Mouse (Mus musculus) CH12F3 (cell line): ENCODE measurements around the gene Zfp518a.

Experiments used
- in situ Hi-C: fragments of 300-500 bp; cut with MboI; formaldehyde crosslinking; loops from 2 replicates; pipeline ENCODE4 v1.14.3; 2020; ENCODE audit warnings: low sequenced_read_pairs

The Zfp518a gene

DNA sequence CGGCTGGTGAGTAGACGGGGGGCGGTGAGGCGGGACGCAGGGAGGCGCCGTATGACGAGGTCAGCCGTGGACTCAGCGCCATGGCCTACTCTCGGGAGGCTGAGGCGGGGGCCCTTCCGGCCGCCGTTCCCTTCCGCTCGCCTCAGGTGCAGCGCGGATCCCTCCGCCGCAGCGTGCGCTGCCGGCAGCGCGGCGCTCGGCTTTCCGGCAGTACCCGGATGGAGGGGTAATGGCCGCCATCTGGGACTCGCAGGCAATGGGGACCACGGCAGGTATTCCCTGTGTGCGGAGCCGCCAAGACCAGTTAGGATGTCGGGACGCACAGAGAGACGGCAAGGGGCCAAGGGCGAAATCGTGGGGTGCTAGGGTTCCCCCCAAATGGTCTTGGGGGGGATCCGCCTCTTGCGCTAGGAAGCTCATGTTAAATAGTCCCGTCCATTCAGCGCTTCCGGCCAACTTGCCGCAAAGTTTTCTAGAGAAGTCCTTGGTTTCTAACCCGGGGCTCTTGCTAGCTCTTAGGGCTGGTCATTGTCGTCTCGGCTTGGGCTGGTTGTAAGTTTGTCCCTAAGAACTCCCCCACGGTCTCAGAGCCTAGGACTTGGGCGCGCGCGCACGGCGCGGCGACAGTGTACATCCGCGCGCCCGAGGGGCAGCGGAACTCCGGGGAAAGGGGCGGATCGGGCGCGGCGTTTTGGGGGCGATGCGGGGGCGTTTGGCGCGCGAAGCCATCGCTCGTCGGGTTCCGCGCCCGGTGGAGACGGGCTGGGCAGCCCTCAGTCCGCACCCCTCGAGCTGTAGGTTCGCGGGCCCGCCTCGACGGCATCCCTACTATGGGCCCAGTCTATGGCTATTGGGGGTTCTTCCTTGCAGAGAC, at the start of gene Zfp518a:
Gene Zfp518a, plus strand, starts transcription at position 187 of the 874 bp plus-strand sequence.
- in situ Hi-C loops: no loop called here

DNA sequence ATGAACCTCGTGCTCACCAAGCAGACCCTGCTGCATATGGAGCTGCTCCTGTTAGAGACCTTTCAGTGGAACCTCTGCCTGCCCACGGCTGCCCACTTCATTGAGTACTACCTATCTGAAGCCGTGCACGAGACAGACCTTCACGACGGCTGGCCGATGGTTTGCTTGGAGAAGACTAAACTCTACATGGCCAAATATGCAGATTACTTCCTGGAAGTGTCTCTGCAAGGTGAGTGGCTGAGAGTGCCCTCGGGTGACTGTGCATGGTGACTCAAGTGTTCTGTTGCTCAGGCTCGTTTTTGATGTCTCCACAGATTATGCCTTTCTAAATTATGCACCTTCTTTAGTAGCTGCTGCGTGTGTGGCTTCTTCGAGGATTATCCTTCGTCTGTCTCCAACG, 49.8 kb upstream of the Zfp518a start:
- in situ Hi-C loops: no loop called here

DNA sequence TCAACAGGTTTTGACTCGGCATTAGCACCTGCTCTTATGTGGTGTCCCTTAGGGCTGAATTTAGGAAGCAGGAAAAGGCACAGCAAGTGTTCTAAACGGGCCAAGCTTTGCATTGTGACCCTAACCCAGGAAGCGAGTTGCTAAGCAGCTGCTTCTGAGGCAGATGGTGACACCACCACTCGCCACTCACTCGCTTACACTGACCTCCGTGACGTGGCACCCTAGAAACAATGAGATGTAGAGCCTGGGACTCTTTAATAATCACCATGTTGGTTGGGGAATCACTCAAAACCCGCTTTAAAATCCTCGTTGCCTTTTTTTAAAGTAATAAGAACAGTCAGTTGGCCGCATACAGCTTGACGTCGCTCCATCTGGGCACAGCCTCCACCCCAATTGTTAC, 45.1 kb upstream of the Zfp518a start:
- in situ Hi-C loops: no loop called here

DNA sequence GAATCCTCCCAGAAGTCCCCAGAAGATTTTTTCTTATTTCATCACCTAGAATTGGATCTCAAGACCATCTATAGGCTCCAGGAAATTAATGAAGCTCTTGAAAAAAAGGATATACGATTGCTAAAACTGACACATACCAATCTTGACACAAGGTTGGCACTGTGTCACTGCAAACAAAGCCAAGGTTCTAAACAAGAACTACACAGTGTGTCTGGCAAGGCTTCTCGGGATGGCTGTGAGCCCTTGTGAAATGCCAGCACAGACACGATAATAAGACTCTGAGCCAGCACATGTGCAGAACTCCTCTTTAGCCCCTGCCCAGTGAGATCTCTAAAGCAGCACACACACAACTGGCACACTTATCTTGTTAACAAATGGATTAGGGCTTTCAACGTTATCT, 35.0 kb upstream of the Zfp518a start:
- in situ Hi-C loops: no loop called here

DNA sequence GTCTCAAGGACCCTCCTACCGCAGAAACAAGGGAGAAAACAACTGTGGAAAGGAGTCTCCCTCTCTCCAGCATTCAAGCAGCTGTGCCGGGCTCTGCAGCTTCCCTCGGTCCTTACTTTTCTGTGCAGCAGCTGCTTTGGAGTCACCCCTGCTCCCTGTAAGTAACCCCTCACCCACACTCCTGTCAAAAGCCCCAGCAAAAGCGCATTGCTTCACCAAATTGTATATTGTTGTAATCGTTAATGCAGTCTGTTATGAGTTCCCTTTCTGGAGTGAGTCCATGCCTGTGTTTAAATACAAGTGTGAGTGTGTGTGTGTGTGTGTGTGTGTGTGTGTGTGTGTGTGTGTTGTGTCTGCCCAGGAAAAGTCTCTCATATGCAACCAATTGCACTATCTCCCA, 26.2 kb upstream of the Zfp518a start:
- in situ Hi-C loops: no loop called here

DNA sequence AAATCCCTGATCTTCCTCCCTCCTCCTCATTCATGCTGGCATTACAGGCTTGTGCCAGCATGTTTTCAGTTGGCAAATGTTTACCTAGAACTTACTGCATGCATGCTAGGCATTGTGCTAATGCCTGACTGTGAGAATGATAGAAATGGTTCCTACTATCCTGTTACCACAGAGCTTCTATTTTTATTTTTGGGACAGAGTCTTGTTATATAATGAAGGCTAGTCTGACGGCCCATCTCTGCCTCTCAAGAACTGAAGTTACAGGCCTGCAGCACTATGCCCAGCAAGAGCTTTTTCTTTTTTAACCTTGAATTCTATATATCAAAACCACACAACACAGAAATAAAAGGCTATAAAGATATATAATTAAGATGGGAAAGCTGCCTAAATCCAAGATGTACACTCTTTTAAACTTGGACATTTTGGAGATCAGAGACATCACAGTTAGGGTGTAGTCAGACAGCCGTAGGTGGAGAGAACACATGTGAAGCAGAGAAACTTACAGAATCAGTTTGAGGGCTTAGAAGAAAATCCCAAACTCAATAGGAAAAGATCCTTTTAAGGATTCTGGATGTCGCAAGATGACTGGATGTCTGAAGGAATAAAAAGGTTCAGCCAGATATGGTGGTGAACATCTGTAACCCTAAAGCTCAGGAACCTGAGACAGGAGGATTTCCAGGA, 24.9 kb upstream of the Zfp518a start:
- in situ Hi-C loops: no loop called here

DNA sequence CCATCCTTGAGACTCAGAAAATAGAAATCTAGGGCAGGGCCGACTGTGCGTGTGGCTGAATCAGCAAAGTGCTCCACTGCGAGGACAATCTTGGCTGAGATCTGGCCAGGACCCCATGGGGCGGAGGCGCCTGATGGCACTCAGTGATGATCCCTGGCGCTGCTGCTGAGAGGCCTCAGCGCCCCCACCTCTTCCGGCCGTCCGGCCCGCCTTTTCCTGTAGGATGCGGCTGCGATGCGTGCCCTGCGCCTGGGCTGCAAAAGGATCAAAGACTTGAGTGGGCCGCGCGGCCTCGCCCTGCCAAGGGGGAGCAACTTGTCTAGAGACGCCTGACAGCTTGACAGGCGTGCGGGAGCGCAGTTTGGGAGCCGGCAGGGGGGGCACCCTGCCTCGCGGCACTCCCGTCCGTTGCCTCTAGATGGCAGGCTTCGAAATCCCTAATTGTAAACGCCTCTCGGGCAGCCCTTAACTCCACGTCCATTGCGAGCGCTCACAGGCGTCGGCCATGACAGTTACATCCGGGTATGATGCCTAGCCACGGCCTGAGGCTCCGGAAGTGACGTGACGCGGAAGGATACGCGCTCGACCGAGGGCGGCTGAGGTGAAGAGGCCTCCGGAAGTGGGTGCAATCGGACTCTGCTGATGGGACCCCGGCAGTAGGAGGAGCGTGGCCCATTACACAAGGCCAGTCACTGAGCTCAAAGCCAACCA, 21.4 kb upstream of the Zfp518a start:
- in situ Hi-C loops: no loop called here

DNA sequence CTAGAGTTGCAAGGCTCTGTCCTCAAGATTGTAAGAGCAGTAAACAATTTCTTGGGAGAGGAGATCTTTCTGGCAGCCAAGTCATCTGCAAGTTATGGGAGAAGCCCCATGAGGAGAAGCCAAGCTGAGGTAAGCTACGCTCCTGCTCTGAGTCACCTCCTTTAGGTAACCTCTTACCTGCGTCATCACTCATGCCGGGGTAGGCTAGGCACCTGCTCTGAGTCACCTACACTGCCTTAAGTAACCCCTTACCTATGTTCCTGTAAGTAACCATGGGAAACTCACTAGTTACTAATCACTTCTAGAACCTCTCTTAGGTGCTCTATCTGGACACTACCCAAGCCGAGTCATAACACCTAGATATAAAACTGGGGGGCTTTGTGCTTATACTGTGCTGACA, 12.8 kb upstream of the Zfp518a start:
- in situ Hi-C loops: no loop called here

DNA sequence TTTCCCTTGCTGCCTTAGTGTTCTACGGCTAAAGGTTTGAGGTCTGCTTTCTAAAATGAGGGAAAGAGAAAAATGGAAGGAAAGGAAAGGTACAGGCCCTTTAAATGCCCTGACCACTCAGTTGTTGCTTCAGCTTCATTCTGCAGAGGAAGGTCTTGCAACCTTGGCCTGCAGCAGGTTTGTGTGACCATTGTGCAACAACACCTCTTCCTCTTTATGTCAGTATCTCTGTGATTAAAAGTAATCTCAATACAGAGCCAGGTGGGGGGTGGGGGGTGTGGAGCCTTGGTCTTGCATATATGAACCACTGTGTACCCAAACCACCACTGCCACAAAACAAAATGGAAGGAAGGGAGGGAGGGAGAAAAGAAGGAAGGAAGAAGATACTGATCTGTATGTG, 5.6 kb upstream of the Zfp518a start:
- in situ Hi-C loops: no loop called here

DNA sequence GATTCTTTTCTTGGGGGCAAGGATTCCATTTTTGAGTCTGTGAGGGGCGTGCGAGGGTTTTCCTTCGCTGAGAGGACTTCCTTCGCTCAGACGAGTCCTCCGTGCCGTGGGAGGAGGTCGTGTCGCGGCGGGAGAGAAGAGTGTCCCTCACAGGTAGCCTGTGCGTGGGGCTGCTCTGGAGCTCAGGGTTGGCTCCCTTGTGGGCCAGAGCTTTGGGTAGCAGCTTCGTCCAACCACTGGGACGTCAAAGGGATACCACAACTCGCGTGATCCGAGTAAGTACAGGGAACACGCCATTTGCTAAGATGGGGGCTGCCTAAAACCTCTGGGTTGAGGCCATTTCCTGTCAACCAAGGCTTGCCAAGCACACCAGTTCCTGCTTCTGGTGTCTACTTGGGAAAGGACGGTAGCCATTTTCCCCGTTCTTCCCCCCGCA, 416 bp upstream of the Zfp518a start:
- in situ Hi-C loops: no loop called here

DNA sequence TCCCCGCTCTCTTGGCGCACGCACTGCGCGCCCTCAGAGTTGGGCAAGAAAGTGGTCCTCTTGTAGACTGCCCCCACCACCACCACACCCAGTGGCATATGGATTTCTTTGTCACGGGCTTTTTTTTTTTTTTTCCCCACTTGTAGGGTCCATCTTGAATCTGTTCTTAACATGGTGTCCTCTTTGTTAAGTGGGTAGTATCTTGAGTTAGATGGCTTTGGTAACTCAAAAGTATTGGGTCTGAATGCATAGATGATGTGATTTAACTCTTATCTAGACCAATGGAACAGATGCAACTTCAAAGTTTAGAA, 843 bp downstream of the Zfp518a start:
- in situ Hi-C loops: no loop called here

DNA sequence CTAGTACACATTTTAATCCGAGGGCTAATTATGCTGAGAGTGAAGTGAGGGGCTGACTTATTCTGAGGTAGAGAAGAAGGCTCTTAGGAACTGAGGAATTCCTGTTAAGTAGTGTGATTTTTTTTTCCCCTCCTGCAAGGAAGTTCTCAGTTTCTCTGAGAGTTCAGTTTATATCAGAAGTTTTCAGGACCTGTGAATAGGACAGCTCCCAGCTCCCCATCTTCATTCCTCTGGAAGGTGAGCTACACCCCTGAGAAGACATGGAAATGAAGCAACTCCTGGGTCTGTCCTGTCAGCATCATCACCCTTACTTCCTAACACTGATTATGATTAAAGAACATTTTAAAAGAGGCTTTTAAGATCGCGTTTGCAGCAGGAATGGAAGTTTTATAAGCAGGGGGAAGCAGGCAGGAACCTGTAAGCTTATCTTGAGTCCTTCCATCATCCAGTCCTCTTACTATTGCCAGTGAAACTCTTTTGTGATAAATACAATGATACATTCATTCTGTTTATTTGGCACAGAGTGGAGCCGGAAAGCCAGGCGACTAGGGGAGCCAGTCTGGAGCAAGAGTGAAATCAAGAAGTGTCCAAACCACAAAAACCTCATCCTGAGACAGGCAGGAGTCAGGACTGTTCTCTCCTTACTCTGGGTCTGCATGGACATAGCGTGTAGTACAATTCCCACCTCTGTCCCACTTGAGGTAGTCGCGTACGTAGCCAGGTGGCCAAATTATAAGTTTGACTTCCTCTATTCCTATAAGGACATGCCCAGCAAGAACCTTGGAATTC, 37.3 kb downstream of the Zfp518a start:
- in situ Hi-C loops: no loop called here

DNA sequence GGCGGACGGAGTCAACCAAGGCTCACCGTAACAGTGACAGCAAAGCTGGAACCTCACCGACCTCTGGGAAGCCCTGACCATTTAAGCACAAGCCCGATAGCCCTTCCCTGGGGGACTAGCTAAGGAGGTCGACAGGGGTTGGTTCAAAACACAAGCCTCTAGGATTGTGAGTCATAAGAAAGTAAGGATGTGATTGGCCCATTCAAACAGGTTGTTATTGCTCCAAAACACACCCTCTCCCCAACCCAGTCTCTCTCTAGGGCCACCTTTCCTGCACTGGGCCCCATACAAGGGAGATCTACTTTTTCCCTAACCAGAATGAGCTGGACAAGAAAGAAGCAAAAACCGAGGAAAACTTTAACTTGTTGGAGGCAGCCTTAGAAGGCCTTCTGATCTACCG, 40.9 kb downstream of the Zfp518a start:
- in situ Hi-C loops: no loop called here

DNA sequence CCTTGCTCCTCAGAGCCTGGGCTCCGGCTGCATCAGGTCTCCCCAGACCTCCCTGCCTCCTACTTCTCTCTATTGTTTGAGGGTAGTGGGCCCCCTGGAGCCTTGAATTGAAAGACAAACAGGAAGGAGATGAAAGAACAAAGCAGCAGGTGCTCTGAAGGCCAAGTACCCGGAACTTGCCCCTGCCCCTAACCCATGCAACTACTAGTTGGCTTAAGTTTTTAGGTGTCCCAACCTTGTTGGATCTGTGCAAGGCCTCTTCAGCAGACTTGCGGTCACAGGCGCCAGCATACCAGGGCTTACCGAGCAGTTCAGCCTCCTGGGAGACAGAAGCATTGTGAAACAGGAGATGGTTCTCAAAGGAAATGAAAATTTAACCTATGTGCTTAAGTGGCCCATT, 41.5 kb downstream of the Zfp518a start:
- in situ Hi-C loops: no loop called here

DNA sequence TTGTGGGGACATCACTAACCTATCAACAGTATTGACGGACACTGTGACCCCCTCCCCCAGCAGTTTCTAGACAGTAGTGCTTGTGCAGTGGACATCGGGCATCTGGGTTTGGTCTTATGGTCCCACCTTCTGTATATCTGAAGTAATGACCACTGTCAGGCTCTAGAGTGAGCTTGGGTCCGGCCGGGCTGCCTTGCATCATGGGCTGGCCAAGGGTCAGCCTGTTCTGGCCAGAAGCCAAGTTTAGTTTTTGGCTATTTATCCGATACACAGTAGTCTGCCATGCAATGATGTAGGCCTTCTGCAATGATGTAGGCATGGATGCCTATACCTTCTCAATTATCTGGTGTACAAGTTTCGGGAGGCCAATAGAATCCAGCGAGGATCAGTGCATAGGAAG, 49.0 kb downstream of the Zfp518a start:
- in situ Hi-C loops: no loop called here

DNA sequence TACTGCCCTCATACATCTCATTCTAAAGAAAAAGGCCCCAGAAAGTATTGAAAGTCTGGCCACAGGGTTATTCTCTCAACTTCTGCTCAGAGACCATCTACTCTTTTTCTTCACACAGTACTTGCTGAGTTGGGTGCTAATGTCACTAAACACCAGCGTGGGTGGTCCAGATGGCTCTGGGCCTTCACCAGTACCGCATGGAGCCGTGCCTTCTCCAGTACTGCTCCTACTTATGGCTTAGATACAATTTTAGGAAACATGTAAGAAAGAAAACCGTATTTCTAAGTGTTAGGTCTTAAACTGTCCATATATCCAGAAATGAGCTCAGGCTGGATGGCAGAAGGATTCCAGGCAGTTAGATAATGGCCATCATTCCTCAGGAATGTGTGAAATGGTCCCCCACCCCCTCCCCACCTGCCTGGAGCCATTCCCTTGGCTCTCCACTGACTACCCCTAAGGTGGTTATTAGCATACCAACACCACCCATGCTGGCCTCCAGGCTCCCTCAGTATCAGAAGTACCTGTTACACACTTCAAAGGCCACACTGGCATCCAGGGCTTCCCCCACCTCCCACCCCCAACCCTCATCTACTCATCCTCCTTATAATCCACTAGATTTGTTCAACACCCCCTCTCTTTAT, 52.6 kb downstream of the Zfp518a start:
- in situ Hi-C loops: no loop called here

DNA sequence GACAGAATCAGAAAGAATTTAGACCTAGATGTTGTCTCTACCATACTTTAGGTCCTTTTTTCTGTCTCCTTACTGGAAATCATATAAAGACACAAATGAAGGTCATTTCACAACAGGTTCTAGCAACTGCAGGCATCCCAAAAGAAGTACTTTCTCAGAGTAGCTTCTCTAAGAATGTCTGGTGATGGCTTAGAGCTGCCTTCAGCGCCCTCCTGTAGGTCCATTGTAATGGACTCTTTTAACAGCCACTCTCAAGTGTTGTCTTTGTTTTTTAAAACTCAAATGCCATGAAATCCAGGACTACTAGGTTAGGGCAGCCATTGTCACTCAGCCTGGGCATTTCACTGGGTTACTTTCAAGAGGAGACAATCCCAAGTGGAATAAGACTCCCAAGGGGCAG, 64.5 kb downstream of the Zfp518a start:
- in situ Hi-C loops: no loop called here

DNA sequence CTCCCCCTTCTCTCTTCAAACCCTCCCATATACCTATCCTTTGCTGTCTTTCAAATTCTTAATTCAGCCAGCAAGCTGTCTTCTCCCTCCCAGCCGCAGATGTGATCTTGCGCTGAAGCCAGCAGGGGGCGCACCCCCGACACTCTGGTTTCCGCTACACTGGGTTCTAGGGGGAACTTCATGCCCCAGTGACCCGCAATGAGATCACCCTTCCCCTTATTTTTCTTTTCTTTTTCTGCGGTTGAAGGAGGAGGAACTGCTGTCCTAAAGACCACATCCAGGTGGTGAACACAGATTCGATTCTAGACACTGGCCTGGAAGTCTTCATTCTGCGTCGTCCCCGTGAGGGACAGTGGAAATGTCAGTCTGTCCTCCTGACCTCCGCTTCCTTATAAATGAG, 68.5 kb downstream of the Zfp518a start:
- in situ Hi-C loops: no loop called here

DNA sequence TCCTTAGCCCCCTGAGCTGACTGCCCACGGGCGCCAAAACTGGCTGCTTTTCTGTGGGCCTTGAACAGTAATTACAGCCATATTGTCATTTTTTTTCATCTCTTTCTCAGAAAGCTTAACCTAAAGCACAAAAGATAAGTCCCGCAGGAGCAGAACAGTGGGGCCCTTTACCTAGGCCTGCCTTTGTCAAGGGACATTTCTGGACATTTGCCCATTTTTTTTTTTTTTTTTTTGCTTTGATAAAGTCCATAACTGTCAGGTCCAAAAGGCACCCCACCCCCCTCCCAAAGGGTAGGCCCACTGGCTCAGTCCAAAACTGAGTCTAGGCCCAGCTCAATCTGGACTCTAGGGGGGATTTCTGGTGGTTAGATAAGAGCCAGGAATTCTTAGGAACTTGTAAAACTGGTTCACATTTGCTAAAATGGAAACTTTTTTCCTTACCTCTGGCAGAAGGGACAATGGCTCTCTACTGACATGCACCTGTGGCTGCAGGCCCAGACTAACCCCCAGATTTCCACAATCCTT, 69.9 kb downstream of the Zfp518a start:
- in situ Hi-C loops: no loop called here
